In the genomic region with DNA sequence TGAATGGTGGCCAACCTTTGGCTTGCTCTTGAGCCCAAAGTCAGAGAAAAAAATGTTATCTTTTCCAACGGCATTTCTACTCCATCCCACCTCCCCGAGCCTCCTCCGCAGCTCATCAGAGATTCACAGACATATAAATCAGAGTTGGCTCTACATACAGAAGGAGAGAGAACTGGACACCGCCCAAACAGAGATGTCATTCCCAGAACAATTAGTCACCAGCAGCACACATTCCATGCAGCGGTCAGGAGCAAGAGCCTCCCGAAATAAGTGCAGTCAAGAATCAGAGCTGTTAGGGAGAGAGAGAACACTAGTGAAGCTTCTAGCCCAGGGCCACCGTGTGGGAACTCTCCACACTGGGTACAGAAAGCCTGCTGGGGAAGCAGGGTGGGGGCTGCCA, we compare ENCODE assay signal across 11 mouse cellular contexts.
DNase-seq lines count a peak whose midpoint lies in the region; ATAC-seq and TF ChIP-seq lines count a peak whose summit lies in the region.
"Had no signal": no experiment of that assay in that cellular context is flagged by ENCODE, and none has a peak within 500 bp of the region (broad histone marks: within the 10 kb centered on the region; RNA-seq: fewer than 3 reads in every experiment).

No protein-coding gene starts in this region.

- no peaks in the 10 kb centered on the region for H3K27me3 ChIP-seq in intestine, embryonic 16.5 days (replicated peaks; ENCODE audit: control insufficient read depth, insufficient read depth, low read length)
- H3K27me3 ChIP-seq in intestine, postnatal 0 days (replicated peaks; ENCODE audit: control insufficient read depth, insufficient read depth, low read length) = no peaks in the 10 kb centered on the region
- H3K27me3 ChIP-seq: CH12.LX; embryonic facial prominence, embryonic 13.5 days; midbrain, embryonic 12.5 days had no signal

- peak; percentile 48 for DNase-seq in urinary bladder, postnatal 25 days (ENCODE audit: low spot score)
- DNase-seq in urinary bladder, postnatal 10 days (ENCODE audit: low spot score) = no peak
- DNase-seq in heart, postnatal 25 days (ENCODE audit: low spot score) = peak; percentile 56
- peak; percentile 43 to 54 for DNase-seq in urinary bladder, postnatal 36 days (ENCODE audit: low spot score in 2 of 2)
- no peak for DNase-seq in B cell, adult 2 months
- DNase-seq in MN1 (ENCODE audit: low spot score) = no peak

- no peak overlapping the region for H3K4me3 ChIP-seq in intestine, embryonic 16.5 days (ENCODE audit: low read length)
- no peak overlapping the region for H3K4me3 ChIP-seq in intestine, postnatal 0 days (ENCODE audit: low read depth, low read length)
- H3K4me3 ChIP-seq: embryonic facial prominence, embryonic 13.5 days; midbrain, embryonic 12.5 days had no signal

- peak; percentile 14; the same call in 1 of the 2 replicates for ATAC-seq in intestine, embryonic 16.5 days
- ATAC-seq in intestine, postnatal 0 days = no peak

- intact Hi-C loops in heart, postnatal 25 days (cut with DNase I) = loop anchor here (5.0 kb wide), 1 partner anchor 71 kb away; no protein-coding TSS in a partner anchor

- 62% methylated on average over 7 of the region's 7 CpGs for WGBS in intestine, embryonic 16.5 days
- WGBS in intestine, postnatal 0 days = 57% methylated on average over 7 of the region's 7 CpGs

- H3K4me2 ChIP-seq in intestine, embryonic 16.5 days (ENCODE audit: low read depth, low read length) = no peak overlapping the region
- H3K4me2 ChIP-seq in intestine, postnatal 0 days (replicated peaks; ENCODE audit: low read depth) = no peak overlapping the region
- H3K4me2 ChIP-seq: embryonic facial prominence, embryonic 13.5 days; midbrain, embryonic 12.5 days had no signal

- no peak overlapping the region for H3K9ac ChIP-seq in intestine, embryonic 16.5 days (ENCODE audit: low read depth, low read length)
- no peak overlapping the region for H3K9ac ChIP-seq in intestine, postnatal 0 days (ENCODE audit: low read depth, low read length)
- H3K9ac ChIP-seq: embryonic facial prominence, embryonic 13.5 days; midbrain, embryonic 12.5 days had no signal

- H3K27ac ChIP-seq in intestine, embryonic 16.5 days (ENCODE audit: low read length) = no peak overlapping the region
- no peak overlapping the region for H3K27ac ChIP-seq in intestine, postnatal 0 days (ENCODE audit: low read depth, low read length)
- H3K27ac ChIP-seq: embryonic facial prominence, embryonic 13.5 days; midbrain, embryonic 12.5 days had no signal

- TF ChIP-seq CTCF in intestine, postnatal 0 days (IDR thresholded peaks at IDR 0.05; ENCODE audit: low read depth) = no peak

- no peaks in the 10 kb centered on the region for H3K36me3 ChIP-seq in intestine, embryonic 16.5 days (ENCODE audit: control insufficient read depth, insufficient read depth, low read length)
- H3K36me3 ChIP-seq in intestine, postnatal 0 days (ENCODE audit: control insufficient read depth, insufficient read depth) = no peaks in the 10 kb centered on the region
- H3K36me3 ChIP-seq: embryonic facial prominence, embryonic 13.5 days; midbrain, embryonic 12.5 days had no signal

- H3K4me1 ChIP-seq in intestine, embryonic 16.5 days (ENCODE audit: control insufficient read depth, insufficient read depth, low read length) = no peaks in the 10 kb centered on the region
- H3K4me1 ChIP-seq in intestine, postnatal 0 days (replicated peaks; ENCODE audit: control insufficient read depth, insufficient read depth, low read length) = no peaks in the 10 kb centered on the region
- H3K4me1 ChIP-seq: midbrain, embryonic 12.5 days had no signal

- no peaks in the 10 kb centered on the region for H3K9me3 ChIP-seq in intestine, embryonic 16.5 days (ENCODE audit: control insufficient read depth, low read length)
- no peaks in the 10 kb centered on the region for H3K9me3 ChIP-seq in intestine, postnatal 0 days (ENCODE audit: control insufficient read depth)
- H3K9me3 ChIP-seq: embryonic facial prominence, embryonic 13.5 days; midbrain, embryonic 12.5 days had no signal

Comparison
In these comparisons a context has a peak if more than half of its experiments do, and no peak if none do; other contexts are left out.
1. DNase-seq: peak in urinary bladder, postnatal 25 days (single experiment), heart, postnatal 25 days (single experiment) and urinary bladder, postnatal 36 days (2 of 2); none in urinary bladder, postnatal 10 days (single experiment), B cell, adult 2 months (0 of 2) and MN1 (single experiment).